Mouse (Mus musculus) forebrain, postnatal 0 days (tissue): ENCODE measurements around the gene Exoc4. TPM values are rescaled to one million over a fixed set of nuclear protein-coding genes. Genes with fewer than 3 reads are reported as not detected.

Experiments used
- ATAC-seq: fragments of 200-750 bp; cut with Nextera tagmentation; 2 replicates; pipeline ENCODE4 v1.8.0; 2017; ENCODE audit warnings: mild to moderate bottlenecking, moderate library complexity
- DNase-seq: peaks from one replicate; pipeline ENCODE4 v3.0.0-alpha.2; 2015
- H3K27ac ChIP-seq: fragments of 300-500 bp; sonication (generic); 2 replicates; pipeline ENCODE4 v1.5.1; 2014; ENCODE audit warnings: low read depth, mild to moderate bottlenecking, antibody characterized with exemption, low read length, moderate library complexity, mixed read lengths
- H3K27me3 ChIP-seq: fragments of 300-500 bp; sonication (generic); 2 replicates; pipeline ENCODE4 v1.6.1; 2014; ENCODE audit warnings: mild to moderate bottlenecking, low read length, mixed read lengths; ENCODE audit not compliant: insufficient read depth
- H3K36me3 ChIP-seq: fragments of 300-500 bp; sonication (generic); 2 replicates; pipeline ENCODE4 v1.6.1; 2014; ENCODE audit warnings: mild to moderate bottlenecking, moderate library complexity; ENCODE audit not compliant: insufficient read depth
- H3K4me1 ChIP-seq: fragments of 300-500 bp; sonication (generic); 2 replicates; pipeline ENCODE4 v1.6.1; 2014; ENCODE audit warnings: antibody characterized with exemption; ENCODE audit not compliant: insufficient read depth
- H3K4me2 ChIP-seq: fragments of 300-500 bp; sonication (generic); 2 replicates; pipeline ENCODE4 v1.6.1; 2014; ENCODE audit warnings: low read depth, mild to moderate bottlenecking, moderate library complexity
- H3K4me3 ChIP-seq: fragments of 300-500 bp; sonication (generic); 2 replicates; pipeline ENCODE4 v1.5.1; 2014; ENCODE audit warnings: low read depth, low read length, mixed read lengths
- H3K9ac ChIP-seq: fragments of 300-500 bp; sonication (generic); 2 replicates; pipeline ENCODE4 v1.6.1; 2014; ENCODE audit warnings: mild to moderate bottlenecking
- H3K9me3 ChIP-seq: fragments of 300-500 bp; sonication (generic); 2 replicates; pipeline ENCODE4 v1.6.1; 2016; ENCODE audit warnings: low read length
- CTCF ChIP-seq: sonication (generic); IDR thresholded peaks from 2 replicates; pipeline ENCODE4 v1.5.1; 2016; ENCODE audit warnings: antibody characterized with exemption, control low read depth, low read depth
- WGBS: fragments of 180-500 bp; shearing (Covaris S2); extraction: QIAGEN DNeasy Blood & Tissue Kit; methylation state at CpG from one replicate; pipeline ENCODE4 v1.1.7; 2014; 5-methylcytosine and 5-hydroxymethylcytosine counted together
- polyA plus RNA-seq: library from polyadenylated mRNA; unstranded; fragments of >200 nt; fragmentation: Nextera tagmentation; extraction: Ambion mirVana; gene quantifications from 2 replicates; pipeline ENCODE4 v1.2.1, GENCODE M21; 2015
- total RNA-seq: library from RNA; depleted of rRNA; stranded (reverse); fragments of >200 nt; gene quantifications from 2 replicates; pipeline ENCODE4 v1.2.3, GENCODE M21; 2014

Gene Exoc4
- total and polyA plus RNA-seq, 2 experiments from 2014 or later = 29.0 to 90.9 TPM

DNA sequence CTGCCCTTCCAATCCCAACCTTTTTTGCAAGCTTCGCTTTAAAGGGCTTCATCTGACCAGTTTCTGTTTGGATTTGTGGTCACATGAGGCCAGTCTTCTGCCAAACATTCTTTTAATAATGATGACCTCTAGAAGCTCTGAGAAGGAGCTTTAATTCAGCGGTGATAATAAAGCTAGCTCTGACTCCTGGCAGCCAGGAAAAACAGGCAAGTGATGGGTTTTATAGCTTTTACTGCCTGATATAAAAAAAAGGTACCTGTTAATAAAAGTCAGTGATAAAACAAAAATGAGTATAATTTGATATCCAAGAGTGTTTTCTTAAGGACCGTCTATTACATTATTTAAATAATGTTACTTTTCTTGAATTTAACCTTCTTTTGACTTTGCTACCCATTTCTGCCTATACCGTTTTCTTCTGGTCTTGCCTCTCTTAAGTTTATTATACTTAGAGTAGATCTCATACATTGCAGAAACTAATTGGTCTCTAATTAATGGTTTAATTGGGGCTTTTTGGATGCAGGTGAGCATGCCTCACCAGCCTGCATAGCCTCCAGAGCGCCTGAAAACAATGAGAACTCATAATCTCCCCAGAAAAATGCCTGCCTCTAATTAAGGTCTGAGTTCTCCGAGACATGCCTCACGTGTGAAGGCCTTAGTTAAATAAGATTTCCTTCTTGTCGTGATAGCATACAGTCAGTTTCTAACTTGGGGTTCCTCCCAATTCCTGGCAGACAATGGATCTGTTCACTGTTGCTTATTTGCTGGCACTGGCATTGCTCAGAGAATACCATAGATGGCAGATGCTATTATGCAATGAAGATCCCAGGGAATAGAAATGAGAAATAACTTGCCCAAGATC is 681.4 kb downstream of the Exoc4 start:
- no peak for ATAC-seq
- no peaks in the 10 kb centered on the region for H3K36me3 ChIP-seq
- no peaks in the 10 kb centered on the region for H3K9me3 ChIP-seq
- H3K4me3 ChIP-seq = no peak overlapping the region
- WGBS = 23% methylated on average over 8 of the region's 8 CpGs
- TF ChIP-seq CTCF = no peak
- H3K4me1 ChIP-seq = no peaks in the 10 kb centered on the region
- DNase-seq = peak; percentile 18
- H3K9ac ChIP-seq = no peak overlapping the region
- H3K27me3 ChIP-seq = no peaks in the 10 kb centered on the region
- no peak overlapping the region for H3K4me2 ChIP-seq
- 0 out of 2 replicates have a peak overlapping the region, but pooled peaks have one; percentile 31 for H3K27ac ChIP-seq

DNA sequence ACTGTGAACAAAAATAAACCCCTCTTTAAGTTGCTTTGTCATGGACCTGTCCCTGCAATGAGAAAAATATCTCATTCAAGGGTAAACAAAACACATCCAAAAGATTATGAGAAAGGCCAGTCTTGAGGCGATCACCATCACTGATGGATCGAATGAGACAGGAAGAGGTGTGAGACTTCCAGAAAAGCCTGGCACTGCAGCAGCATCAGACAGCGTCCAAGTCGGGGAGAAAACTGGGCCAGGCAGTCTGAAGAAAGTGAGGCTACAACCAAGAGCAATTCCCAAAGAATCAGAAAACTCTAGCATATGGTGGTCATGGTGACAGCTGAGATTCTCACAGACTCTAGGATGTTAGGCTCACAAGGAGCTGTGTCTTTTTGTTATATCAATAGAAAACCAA is 689.0 kb downstream of the Exoc4 start:
- Histone ChIP-seq H3K4me3 (no peak overlapping the region), H3K36me3 (no peaks in the 10 kb centered on the region), H3K27ac (no peak overlapping the region), H3K9ac (no peak overlapping the region), H3K27me3 (no peaks in the 10 kb centered on the region), H3K4me2 (no peak overlapping the region), H3K9me3 (no peaks in the 10 kb centered on the region), H3K4me1 (no peaks in the 10 kb centered on the region)
- WGBS = 80% methylated on average over 4 of the region's 4 CpGs
- ATAC-seq (no peak), DNase-seq (no peak)
- TF ChIP-seq CTCF = no peak

DNA sequence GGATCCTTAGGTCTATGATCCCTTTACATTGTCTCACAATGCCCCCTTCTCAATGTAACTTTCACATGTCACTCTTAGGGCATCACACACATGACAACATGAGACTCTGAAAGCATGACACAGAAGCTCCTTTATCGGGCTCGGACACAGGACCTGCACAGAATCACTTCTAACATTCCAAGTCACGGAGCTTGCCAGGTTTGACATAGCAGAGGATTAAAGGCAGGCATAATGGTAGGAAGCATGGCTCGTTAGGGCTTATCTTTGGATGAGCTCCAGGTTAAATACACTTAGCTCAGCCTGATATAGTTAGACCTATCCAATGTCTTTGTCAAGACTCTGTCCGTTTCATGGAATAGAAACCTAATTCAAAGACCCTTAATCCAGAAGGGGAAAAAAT is 690.3 kb downstream of the Exoc4 start:
- H3K4me3 ChIP-seq = no peak overlapping the region
- H3K9ac ChIP-seq = no peak overlapping the region
- H3K4me1 ChIP-seq = no peaks in the 10 kb centered on the region
- no peak for TF ChIP-seq CTCF
- no peaks in the 10 kb centered on the region for H3K27me3 ChIP-seq
- ATAC-seq (no peak), DNase-seq (no peak)
- no peak overlapping the region for H3K27ac ChIP-seq
- no peaks in the 10 kb centered on the region for H3K9me3 ChIP-seq
- H3K4me2 ChIP-seq = no peak overlapping the region
- WGBS = 34% methylated on average over 5 of the region's 5 CpGs
- H3K36me3 ChIP-seq = no peaks in the 10 kb centered on the region

DNA sequence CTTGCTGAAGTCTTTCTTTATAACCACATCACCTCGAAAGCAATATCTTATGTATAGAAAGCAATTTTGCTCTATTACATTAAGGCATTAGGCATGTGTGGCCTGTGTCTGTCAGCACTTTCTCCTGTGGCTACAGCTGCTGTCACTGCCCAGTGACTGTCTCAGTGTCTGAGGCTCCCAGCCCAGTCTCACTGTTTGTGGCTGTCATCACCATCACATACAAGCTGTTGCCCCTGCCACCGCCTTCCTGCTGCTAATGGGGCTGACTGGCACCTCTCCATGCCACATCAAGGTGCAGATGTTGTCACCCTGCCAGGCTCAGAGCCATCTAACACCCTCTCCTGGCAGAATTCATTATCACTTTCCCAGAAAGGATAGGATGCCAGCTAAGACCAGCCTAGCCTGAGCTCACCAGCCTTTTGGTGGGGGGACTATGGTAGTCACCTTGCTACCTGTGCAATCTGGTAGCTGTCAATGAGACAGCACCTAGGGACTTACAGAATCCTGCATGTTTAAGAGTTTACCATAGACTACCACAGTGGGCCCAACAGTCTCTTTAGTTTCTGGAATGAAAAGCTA is 698.1 kb downstream of the Exoc4 start:
- no peak overlapping the region for H3K4me3 ChIP-seq
- H3K27me3 ChIP-seq = no peaks in the 10 kb centered on the region
- H3K4me2 ChIP-seq = no peak overlapping the region
- H3K4me1 ChIP-seq = no peaks in the 10 kb centered on the region
- 30% methylated on average over 2 of the region's 2 CpGs for WGBS
- H3K9ac ChIP-seq = no peak overlapping the region
- no peaks in the 10 kb centered on the region for H3K36me3 ChIP-seq
- no peak for TF ChIP-seq CTCF
- H3K9me3 ChIP-seq = no peaks in the 10 kb centered on the region
- ATAC-seq (peak; percentile 67), DNase-seq (peak; percentile 60)
- H3K27ac ChIP-seq = no peak overlapping the region

DNA sequence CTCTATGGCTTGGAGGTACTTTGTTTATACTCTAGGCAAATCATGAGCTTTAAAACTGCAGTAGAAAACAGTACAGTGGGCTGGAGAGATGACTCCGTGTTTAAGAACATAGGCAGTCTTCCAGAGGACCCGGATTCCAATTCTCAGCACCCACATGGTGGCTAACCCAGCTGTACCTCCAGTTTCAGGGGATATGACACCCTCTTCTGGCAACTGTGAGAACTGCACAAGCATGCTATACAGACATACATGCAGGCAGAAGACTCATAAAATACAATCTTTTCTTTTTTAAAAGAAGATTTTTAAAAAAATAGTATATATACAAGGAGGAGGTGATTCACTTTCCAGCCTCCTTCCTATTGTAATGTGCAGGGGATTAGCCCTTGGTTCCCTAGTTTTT is 701.2 kb downstream of the Exoc4 start:
- Histone ChIP-seq H3K36me3 (no peaks in the 10 kb centered on the region), H3K4me2 (no peak overlapping the region), H3K9ac (no peak overlapping the region), H3K9me3 (no peaks in the 10 kb centered on the region), H3K4me1 (no peaks in the 10 kb centered on the region), H3K4me3 (no peak overlapping the region), H3K27me3 (no peaks in the 10 kb centered on the region), H3K27ac (no peak overlapping the region)
- 93% methylated on average over 2 of the region's 2 CpGs for WGBS
- no peak for DNase-seq
- TF ChIP-seq CTCF = 0 out of 2 replicates have a peak, but pooled peaks have one; percentile 22
- ATAC-seq = no peak

DNA sequence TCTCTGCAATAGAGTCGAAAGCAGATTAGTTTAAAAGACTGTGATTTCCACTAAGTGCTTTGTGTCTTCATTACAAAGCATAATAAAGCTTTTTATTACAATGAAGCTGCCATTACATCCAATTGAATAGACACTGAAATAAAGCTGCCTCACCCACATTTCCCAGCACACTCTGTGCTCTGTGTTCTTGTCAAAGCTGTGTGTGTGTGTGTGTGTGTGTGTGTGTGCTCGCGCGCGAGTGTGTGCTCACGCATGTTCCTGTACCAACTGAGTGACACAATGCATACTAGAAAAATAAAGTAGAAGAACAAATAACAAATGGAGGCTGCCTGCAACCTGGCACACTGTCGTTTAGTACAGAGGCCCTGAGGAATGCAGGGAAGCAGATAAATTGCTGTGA is 706.6 kb downstream of the Exoc4 start:
- ATAC-seq = peak; percentile 91
- 38% methylated on average over 7 of the region's 7 CpGs for WGBS
- Histone ChIP-seq H3K27ac (peak overlapping the region; percentile 60), H3K36me3 (no peaks in the 10 kb centered on the region), H3K9ac (no peak overlapping the region), H3K4me3 (no peak overlapping the region), H3K4me2 (no peak overlapping the region), H3K9me3 (no peaks in the 10 kb centered on the region), H3K4me1 (no peaks in the 10 kb centered on the region), H3K27me3 (no peaks in the 10 kb centered on the region)
- peak; percentile 46 for DNase-seq
- TF ChIP-seq CTCF = no peak

DNA sequence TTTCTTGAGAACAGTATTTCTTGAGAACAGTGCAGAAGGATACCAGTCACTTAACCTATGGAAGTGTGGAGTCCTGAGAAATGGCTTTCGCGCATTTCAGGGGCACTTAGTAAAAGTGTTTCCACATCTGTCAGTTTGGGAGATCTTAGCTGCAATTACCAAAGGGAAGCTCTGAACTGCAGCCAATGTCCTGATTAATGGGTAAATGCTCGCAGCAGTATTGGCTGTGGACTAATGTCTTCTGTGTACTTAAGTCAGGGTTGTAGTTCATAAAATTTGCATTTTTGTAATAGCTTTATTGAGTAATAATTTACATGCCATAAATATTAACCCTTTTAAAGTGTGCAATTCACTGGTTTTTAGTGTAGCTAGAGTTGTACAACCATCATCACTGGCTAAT is 709.4 kb downstream of the Exoc4 start:
- no peaks in the 10 kb centered on the region for H3K9me3 ChIP-seq
- DNase-seq (no peak), ATAC-seq (no peak)
- H3K4me2 ChIP-seq = no peak overlapping the region
- WGBS = 29% methylated on average over 3 of the region's 3 CpGs
- no peaks in the 10 kb centered on the region for H3K4me1 ChIP-seq
- H3K9ac ChIP-seq = no peak overlapping the region
- H3K27ac ChIP-seq = no peak overlapping the region
- H3K4me3 ChIP-seq = no peak overlapping the region
- H3K36me3 ChIP-seq = no peaks in the 10 kb centered on the region
- no peak for TF ChIP-seq CTCF
- H3K27me3 ChIP-seq = no peaks in the 10 kb centered on the region
